Mouse (Mus musculus): ENCODE data around the gene Exoc6. TPM values are rescaled to one million over a fixed set of nuclear protein-coding genes. Genes with fewer than 3 reads are reported as not detected.
A peak's percentile ranks its signal among the peaks of the same experiment; 100 is the strongest.

Exoc6 gene
- total and polyA plus RNA-seq, 3 experiments = 30.2 to 41.2 TPM; not detected in 1

DNA sequence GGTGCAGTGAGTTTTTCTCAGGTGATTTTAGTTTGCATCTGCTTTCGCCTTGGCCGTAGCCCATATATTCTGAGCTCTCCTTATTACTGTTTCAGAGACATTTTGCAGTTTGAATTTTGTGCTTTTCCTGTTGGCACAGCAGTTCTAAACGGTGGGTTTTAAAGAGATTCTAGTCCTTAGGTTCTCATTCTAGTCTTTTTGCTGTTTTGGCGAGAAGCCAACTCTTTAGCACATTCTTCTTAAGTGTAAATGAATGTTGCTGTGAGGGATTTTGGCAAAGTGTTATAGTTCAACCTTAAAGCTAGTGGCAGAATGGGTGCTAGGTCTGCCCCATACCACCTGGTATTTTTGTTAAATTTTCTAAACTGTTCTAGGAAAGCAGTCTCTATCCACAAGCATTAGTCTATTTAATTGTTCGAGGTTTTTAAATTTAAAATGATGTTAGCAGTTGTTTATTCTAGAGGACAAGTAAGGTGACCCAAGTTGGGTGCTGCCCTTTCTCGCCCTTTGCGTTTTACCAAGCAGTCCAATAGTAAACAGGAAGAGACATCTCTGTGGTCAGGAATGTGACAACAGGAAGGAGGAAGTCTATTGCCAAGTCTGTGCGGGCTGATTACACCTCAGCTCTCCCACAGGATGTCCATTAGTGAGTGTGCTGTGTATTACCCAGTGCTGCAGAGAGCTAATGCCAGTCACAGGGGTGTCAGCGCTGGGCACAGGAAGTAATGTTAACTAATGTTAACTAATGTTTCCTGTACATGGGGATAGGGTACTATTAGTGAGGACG lies 11.1 kb downstream of the Exoc6 start (continued):
- TF ChIP-seq TBP (IDR thresholded peaks at IDR 0.05; ENCODE audit: low read depth, low read length) (peak; percentile 44; the same call in 1 of the 2 replicates), E2F4 (IDR thresholded peaks at IDR 0.05; ENCODE audit: borderline replicate concordance, low read depth, low read length) (no peak), MYB (IDR thresholded peaks at IDR 0.05; ENCODE audit: low read depth, low read length) (no peak), RAD21 (IDR thresholded peaks at IDR 0.05; ENCODE audit: low read depth, low read length) (no peak)

DNA sequence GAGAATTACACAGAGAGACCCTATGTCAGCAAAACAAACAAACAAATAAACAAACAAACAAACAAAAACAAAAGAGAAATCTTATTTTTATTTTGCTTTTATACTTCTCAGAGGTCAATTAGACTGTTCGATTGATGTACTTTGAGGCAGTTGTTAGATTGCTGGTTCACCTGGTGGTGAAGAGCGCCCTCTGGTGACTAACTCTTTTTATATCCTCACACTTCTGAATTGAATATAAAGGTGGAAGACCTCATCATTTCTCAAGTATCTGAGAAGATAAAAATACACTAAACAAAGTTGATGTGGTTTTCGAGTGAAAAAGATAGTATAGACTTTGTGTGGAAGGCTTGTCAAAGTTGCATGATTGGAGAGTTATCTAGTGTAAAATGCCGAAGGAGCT lies 13.5 kb downstream of the Exoc6 start:
- H3K79me2 ChIP-seq (ENCODE audit: control insufficient read depth, insufficient read depth, low read length, poor library complexity) = peaks cover 58% of the 10 kb centered on the region
- H3K4me3 ChIP-seq (ENCODE audit: control insufficient read depth in 1 of 2, insufficient read depth in 1 of 2, low read depth in 2 of 2, low read length in 2 of 2) = no peak overlapping the region
- H3K27me3 ChIP-seq (ENCODE audit: control insufficient read depth in 1 of 2, insufficient read depth in 2 of 2, low read length in 2 of 2) = no peaks in the 10 kb centered on the region
- no peak overlapping the region for H3K27ac ChIP-seq (ENCODE audit: control insufficient read depth, low read depth, low read length)
- H3K9me3 ChIP-seq (replicated peaks; ENCODE audit: insufficient read depth, low read length) = no peaks in the 10 kb centered on the region
- peaks cover 2 to 41% of the 10 kb centered on the region in 2 experiments; a peak in 3 of 4 replicates for H3K36me3 ChIP-seq (ENCODE audit: control insufficient read depth in 1 of 2, insufficient read depth in 2 of 2, low read length in 2 of 2)
- no peak overlapping the region for H3K9ac ChIP-seq (ENCODE audit: control insufficient read depth, low read depth, low read length, poor library complexity, severe bottlenecking)
- peak; percentile 78 for DNase-seq (ENCODE audit: low read depth, low spot score)
- TF ChIP-seq ZC3H11A (IDR thresholded peaks at IDR 0.05; ENCODE audit: low read depth, low read length) = peak; percentile 73
- TF ChIP-seq SIN3A (IDR thresholded peaks at IDR 0.05; ENCODE audit: low read length) = 0 out of 2 replicates have a peak, but pooled peaks have one; percentile 22
- TF ChIP-seq RAD21 (IDR thresholded peaks at IDR 0.05; ENCODE audit: low read depth, low read length) = peak; percentile 85
- TF ChIP-seq ZNF384 (IDR thresholded peaks at IDR 0.05; ENCODE audit: low read depth, low read length) = peak; percentile 31; the same call in 1 of the 2 replicates
- TF ChIP-seq SMC3 (IDR thresholded peaks at IDR 0.05; ENCODE audit: low read depth, low read length) = peak; percentile 80
- TF ChIP-seq USF1 (IDR thresholded peaks at IDR 0.05; ENCODE audit: low read depth, low read length) = no peak
- no peak for TF ChIP-seq TBP (IDR thresholded peaks at IDR 0.05; ENCODE audit: low read depth, low read length)
- TF ChIP-seq JUND (IDR thresholded peaks at IDR 0.05; ENCODE audit: low read depth, low read length) = no peak
- peak; percentile 37; the same call in 1 of the 2 replicates for TF ChIP-seq MYC (IDR thresholded peaks at IDR 0.05; ENCODE audit: low read depth, low read length)
- peak; percentile 62 to 93 (median 74) for TF ChIP-seq CTCF (IDR thresholded peaks at IDR 0.05 in 2 of 3, conservative IDR thresholded peaks at IDR 0.05 in 1 of 3; ENCODE audit: control insufficient read depth in 1 of 3, insufficient read depth in 1 of 3, low read depth in 2 of 3, low read length in 3 of 3, poor library complexity in 1 of 3, severe bottlenecking in 1 of 3)
- TF ChIP-seq USF2 (IDR thresholded peaks at IDR 0.05; ENCODE audit: borderline replicate concordance in 1 of 2, insufficient read depth in 1 of 2, low read depth in 1 of 2, low read length in 2 of 2) = no peak
- no peak for TF ChIP-seq NELFE (IDR thresholded peaks at IDR 0.05; ENCODE audit: low read depth, low read length)
- H3K4me1 ChIP-seq (ENCODE audit: control insufficient read depth in 1 of 2, insufficient read depth in 2 of 2, low read length in 2 of 2) = peaks cover 32 to 37% of the 10 kb centered on the region in 2 experiments

DNA sequence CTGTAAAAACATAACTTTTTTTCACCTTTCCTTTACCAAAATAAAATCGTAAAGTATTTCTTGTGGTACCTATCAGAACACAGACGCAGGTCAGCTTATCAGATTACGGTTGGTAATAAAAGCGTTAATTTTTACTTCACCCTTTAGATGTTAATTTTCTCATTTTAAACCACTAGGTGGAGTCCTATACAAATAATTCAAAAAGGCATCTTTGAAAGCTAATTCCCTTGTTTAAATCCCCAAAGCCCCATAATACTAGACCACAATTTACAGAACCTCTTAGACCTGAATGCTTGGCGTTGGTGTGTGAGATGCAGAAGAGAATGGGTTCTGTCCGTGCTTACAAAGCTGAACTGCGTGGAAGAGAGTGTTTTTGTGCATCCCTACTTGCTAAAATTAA lies 15.6 kb downstream of the Exoc6 start:
- H3K9me3 ChIP-seq (replicated peaks; ENCODE audit: insufficient read depth, low read length) = no peaks in the 10 kb centered on the region
- H3K36me3 ChIP-seq (ENCODE audit: control insufficient read depth in 1 of 2, insufficient read depth in 2 of 2, low read length in 2 of 2) = peaks cover 7 to 26% of the 10 kb centered on the region in 2 experiments
- no peak overlapping the region for H3K4me3 ChIP-seq (ENCODE audit: control insufficient read depth in 1 of 2, insufficient read depth in 1 of 2, low read depth in 2 of 2, low read length in 2 of 2)
- no peak overlapping the region for H3K9ac ChIP-seq (ENCODE audit: control insufficient read depth, low read depth, low read length, poor library complexity, severe bottlenecking)
- no peaks in the 10 kb centered on the region for H3K27me3 ChIP-seq (ENCODE audit: control insufficient read depth in 1 of 2, insufficient read depth in 2 of 2, low read length in 2 of 2)
- H3K4me1 ChIP-seq (ENCODE audit: control insufficient read depth in 1 of 2, insufficient read depth in 2 of 2, low read length in 2 of 2) = peaks cover 17 to 19% of the 10 kb centered on the region in 2 experiments
- DNase-seq (ENCODE audit: low read depth, low spot score) = peak; percentile 67
- no peak overlapping the region for H3K27ac ChIP-seq (ENCODE audit: control insufficient read depth, low read depth, low read length)
- H3K79me2 ChIP-seq (ENCODE audit: control insufficient read depth, insufficient read depth, low read length, poor library complexity) = peaks cover 42% of the 10 kb centered on the region
- TF ChIP-seq UBTF (IDR thresholded peaks at IDR 0.05; ENCODE audit: borderline replicate concordance, insufficient read depth, low read depth, low read length) = no peak
- no peak for TF ChIP-seq JUND (IDR thresholded peaks at IDR 0.05; ENCODE audit: low read depth, low read length)
- no peak for TF ChIP-seq ETS1 (IDR thresholded peaks at IDR 0.05; ENCODE audit: low read depth, low read length)
- TF ChIP-seq ZMIZ1 (IDR thresholded peaks at IDR 0.05; ENCODE audit: low read depth, low read length) = no peak
- no peak for TF ChIP-seq ZKSCAN1 (IDR thresholded peaks at IDR 0.05; ENCODE audit: low read depth, low read length)
- no peak for TF ChIP-seq TBP (IDR thresholded peaks at IDR 0.05; ENCODE audit: low read depth, low read length)
- no peak for TF ChIP-seq NELFE (IDR thresholded peaks at IDR 0.05; ENCODE audit: low read depth, low read length)
- TF ChIP-seq POLR2AphosphoS2 (IDR thresholded peaks at IDR 0.05; ENCODE audit: low read length) = no peak
- no peak for TF ChIP-seq TAL1 (IDR thresholded peaks at IDR 0.05; ENCODE audit: low read length)
- TF ChIP-seq MYB (IDR thresholded peaks at IDR 0.05; ENCODE audit: low read depth, low read length) = peak; percentile 85
- TF ChIP-seq ZNF384 (IDR thresholded peaks at IDR 0.05; ENCODE audit: low read depth, low read length) = 0 out of 2 replicates have a peak, but pooled peaks have one; percentile 20
- no peak for TF ChIP-seq USF1 (IDR thresholded peaks at IDR 0.05; ENCODE audit: low read depth, low read length)
- TF ChIP-seq GATA1 (IDR thresholded peaks at IDR 0.05; ENCODE audit: low read depth, low read length) = peak; percentile 90
- no peak for TF ChIP-seq ELF1 (IDR thresholded peaks at IDR 0.05; ENCODE audit: low read depth, low read length)
- no peak for TF ChIP-seq MAZ (IDR thresholded peaks at IDR 0.05; ENCODE audit: low read depth, low read length)
- no peak for TF ChIP-seq NRF1 (IDR thresholded peaks at IDR 0.05; ENCODE audit: insufficient read depth, low read depth, low read length, poor library complexity, severe bottlenecking)
- no peak for TF ChIP-seq GABPA (IDR thresholded peaks at IDR 0.05; ENCODE audit: low read depth, low read length)
- TF ChIP-seq POLR2AphosphoS5 (IDR thresholded peaks at IDR 0.05; ENCODE audit: borderline replicate concordance, low read depth, low read length) = no peak
- 0 out of 2 replicates have a peak, but pooled peaks have one; percentile 20 for TF ChIP-seq ZC3H11A (IDR thresholded peaks at IDR 0.05; ENCODE audit: low read depth, low read length)
